Mouse (Mus musculus) liver, embryonic 14 days (tissue): Measurements from ENCODE around the gene Glp1r. TPM values are rescaled to one million over a fixed set of nuclear protein-coding genes. Genes with fewer than 3 reads are reported as not detected.

Source experiments
- polyA plus RNA-seq: library from polyadenylated mRNA; depleted of rRNA; stranded (reverse); fragments of >200 nt; gene quantifications from 2 replicates; pipeline ENCODE4 v1.2.3, GENCODE M21; 2012; rRNA removed

Gene Glp1r
- 0.01 TPM in 2 replicates for polyA plus RNA-seq

DNA sequence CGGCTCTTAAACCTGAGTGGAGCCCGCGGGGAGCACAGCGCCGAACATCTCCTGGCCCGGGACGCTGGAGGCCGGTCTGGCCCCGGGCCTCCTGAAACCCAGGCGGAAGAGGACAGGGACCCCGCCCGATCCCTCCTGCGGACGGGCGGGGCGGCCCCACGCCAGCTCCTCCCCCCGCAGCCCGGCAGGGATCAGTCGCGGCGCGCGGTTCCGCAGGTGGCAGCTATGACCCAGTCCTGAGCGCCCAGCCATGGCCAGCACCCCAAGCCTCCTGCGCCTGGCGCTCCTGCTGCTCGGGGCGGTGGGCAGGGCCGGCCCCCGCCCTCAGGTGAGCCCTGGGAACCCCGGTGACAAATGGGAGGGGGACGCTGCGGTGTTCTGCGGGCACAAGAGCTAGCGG, at the start of gene Glp1r:
TSS of gene Glp1r (plus strand) at position 191 of the 400 bp plus-strand sequence.

DNA sequence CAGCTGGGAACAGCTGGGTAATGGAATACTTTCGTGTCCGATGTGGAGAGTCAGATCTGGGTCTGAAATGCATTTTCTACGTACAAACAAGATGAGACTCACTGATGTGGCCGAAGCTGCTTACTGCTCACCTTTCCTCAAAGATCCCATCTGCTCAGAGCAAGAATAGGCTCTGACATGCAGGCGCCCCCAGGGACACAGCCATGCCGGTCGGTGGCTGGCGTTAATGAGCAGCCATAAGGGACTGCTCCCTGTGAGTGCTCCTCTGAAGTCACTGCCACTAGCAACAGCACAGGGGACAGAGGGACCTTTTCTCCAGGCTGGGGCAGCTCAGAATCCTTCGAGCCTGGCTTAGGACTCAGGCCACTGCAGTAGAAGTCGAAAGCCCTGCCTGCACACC, 52.7 kb downstream of the Glp1r start, which contains the start of gene Umodl1:
TSS of gene Umodl1 (plus strand) at position 301 of the 400 bp plus-strand sequence.

Other genes with a start within 250 kb of the Glp1r start
- gene Umodl1, start 52.8 kb downstream of the Glp1r start, polyA plus RNA-seq, result 0.02 and 0.06 TPM in 2 replicates
- gene Abcg1, start 155.9 kb downstream of the Glp1r start, polyA plus RNA-seq, result 1.5 and 2.1 TPM in 2 replicates
- 6.9 and 8.1 TPM in 2 replicates for gene Tff3, start 227.8 kb downstream of the Glp1r start, polyA plus RNA-seq
- not detected in 2 replicates for gene Tff2, start 242.5 kb downstream of the Glp1r start, polyA plus RNA-seq